Mouse (Mus musculus): ENCODE results near the gene Tm7sf2.
"Not testable (repeated sequence)": the region's sequence is repeated elsewhere in the genome, so short reads cannot be mapped to it uniquely, and the experiment has no call there.

Gene Tm7sf2

GRCm38 (mm10) chr19:6044102-6044501 lies 24.1 kb downstream of the Tm7sf2 start:
- not testable (repeated sequence) for DNase-seq (ENCODE audit: low spot score in 2 of 2)

DNA sequence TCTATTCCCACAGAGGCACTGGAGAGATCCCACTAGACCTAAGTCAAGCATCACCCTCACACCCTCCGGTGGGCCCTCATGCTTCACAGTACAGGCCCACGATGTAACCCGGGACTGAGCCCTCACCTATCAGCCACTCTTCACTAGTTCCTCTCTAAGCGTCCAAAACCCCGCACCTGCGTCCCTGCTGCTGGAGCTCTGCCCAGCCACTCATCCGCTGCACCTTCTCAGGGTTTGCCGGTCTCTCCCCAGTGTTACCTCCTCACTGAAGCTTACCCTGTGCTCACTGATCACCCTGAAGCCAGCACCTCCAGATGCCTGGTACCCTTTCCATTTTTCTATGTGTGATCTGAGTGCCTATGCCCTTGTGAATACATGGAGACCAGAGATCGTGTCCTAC lies 25.9 kb downstream of the Tm7sf2 start:
- DNase-seq (ENCODE audit: low spot score in 2 of 2): no peak

DNA sequence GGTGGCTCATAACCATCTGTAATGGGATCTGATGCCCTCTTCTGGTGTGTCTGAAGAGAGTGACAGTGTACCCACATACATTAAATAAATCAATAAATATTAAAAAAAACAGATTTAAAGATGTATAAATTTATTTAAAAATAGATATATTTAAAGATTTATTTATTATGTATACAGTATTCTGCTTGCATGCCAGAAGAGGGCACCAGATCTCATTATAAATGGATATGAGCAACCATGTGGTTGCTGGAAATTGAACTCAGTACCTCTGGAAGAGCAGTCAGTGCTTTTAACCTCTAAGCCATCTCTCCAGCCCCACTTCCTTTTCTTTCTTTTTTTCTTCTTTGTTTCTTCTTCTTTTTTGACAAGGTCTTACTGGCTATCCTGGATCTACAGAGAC lies 28.2 kb downstream of the Tm7sf2 start:
- no peak for DNase-seq (ENCODE audit: low spot score in 2 of 2)

- DNase-seq (ENCODE audit: low spot score in 2 of 2): no peak
These were observed 29.8 kb downstream of the Tm7sf2 start for GRCm38 (mm10) chr19:6038326-6038725.

- DNase-seq (ENCODE audit: low spot score in 2 of 2): no peak
These were observed 30.5 kb downstream of the Tm7sf2 start for GRCm38 (mm10) chr19:6037695-6038094.

GRCm38 (mm10) chr19:6035966-6036585 lies 32.1 kb downstream of the Tm7sf2 start:
- DNase-seq (ENCODE audit: low spot score in 2 of 2): no peak

- no peak for DNase-seq (ENCODE audit: low spot score in 2 of 2)
These were observed 37.5 kb downstream of the Tm7sf2 start for GRCm38 (mm10) chr19:6030520-6031280.

DNA sequence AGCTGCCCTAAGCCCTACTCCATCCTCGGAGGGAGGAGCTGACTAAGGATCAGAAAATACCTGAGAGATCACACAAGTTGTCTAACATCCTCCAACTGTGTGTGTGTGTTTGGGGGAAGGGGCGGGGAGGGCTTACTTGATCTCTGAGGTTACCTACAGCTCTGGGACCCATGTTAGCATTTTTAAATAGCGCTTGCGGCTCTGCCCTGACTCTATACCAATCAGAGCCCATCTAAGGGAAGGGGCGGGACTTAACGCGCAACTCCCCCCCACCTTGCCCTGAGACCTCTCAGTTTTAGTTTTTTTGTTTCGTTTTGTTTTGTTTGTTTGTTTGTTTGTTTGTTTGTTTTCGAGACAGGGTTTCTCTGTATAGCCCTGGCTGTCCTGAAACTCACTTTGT lies 38.7 kb downstream of the Tm7sf2 start:
- no peak for DNase-seq (ENCODE audit: low spot score in 2 of 2)

DNA sequence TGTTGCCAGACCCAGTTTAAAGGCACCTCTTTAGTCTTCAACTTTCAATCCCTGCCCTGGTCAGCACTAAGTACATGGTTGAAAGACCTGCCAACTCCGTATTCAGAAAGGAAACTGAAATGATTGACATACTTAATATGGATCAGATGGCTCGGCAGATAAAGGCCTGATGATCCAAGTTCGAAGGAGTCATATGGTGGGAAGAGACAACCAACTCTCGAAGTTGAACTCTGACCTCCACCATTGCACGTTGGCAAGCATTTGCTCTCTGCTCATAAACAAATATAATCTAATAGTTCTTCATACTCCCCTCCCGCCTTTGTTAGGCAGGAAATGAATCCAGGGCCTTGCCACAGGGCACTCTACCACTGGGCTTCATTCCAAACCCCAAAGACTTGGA lies 39.2 kb downstream of the Tm7sf2 start:
- no peak for DNase-seq (ENCODE audit: low spot score in 2 of 2)

DNA sequence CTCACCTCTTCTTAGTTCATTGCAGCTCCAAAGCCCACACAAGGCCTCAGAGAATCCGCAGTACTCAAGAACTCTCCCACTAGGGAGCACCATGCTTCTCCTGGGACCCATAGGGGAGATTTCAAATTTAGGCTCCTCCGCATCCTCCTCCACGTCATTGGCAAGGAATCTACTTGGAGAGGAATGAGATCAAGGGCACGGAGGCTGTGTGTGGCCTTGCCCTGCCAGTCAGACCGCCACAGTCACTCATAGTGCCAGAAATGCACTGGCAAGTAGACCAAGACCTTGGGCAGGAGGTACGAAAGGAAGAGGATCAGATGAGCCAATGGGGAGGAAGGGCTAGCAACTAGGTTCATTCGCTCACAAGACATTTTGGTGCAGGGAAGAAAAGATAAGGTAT lies 44.2 kb downstream of the Tm7sf2 start:
- no peak for DNase-seq (ENCODE audit: low spot score in 2 of 2)

DNA sequence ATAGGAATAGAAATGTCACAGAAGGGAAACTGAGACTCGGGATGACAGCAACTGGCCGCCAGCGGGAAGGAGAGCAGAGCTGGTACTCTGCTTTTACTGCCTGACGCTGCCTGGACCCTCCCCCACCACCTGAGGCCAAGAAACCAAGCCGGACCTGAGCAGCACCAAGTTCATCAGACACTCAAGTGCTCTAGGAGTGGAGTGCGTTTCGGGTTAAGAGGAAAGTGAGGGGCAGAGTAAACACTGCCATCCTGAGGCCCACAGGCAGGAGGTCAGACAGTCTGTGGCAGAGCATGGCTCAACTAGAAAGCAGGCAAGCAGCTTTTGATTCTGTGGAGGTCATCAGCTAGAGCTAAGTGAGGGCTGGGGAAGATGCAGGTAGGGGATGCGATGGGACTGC lies 45.1 kb downstream of the Tm7sf2 start:
- DNase-seq (ENCODE audit: low spot score in 2 of 2): no peak

DNA sequence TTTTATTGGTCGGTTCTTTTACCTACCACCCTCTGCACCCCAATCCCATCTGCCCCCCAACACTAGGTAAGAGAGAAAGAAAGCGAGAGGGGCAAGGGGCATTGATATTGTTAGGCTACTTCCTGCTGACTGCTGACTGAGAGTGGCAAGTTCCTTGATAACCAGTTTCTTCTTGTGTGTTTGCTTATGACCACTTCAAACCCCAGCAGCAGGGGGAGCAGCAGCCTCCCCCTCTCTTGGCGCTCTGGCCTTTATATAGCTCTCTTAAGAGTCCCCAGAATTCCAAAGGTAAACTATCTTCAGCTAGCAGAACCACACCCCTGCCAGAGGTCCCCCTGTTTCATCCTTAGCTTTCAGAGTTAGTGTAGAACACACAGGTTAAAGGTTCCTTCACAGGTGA lies 47.9 kb downstream of the Tm7sf2 start:
- no peak for DNase-seq (ENCODE audit: low spot score in 2 of 2)

- peak; percentile 85 to 93 for DNase-seq (ENCODE audit: low spot score in 2 of 2)
These were observed 49.8 kb downstream of the Tm7sf2 start for GRCm38 (mm10) chr19:6018142-6019089.

- no peak for DNase-seq (ENCODE audit: low spot score in 2 of 2)
These were observed 51.6 kb downstream of the Tm7sf2 start for GRCm38 (mm10) chr19:6016532-6016931.

DNA sequence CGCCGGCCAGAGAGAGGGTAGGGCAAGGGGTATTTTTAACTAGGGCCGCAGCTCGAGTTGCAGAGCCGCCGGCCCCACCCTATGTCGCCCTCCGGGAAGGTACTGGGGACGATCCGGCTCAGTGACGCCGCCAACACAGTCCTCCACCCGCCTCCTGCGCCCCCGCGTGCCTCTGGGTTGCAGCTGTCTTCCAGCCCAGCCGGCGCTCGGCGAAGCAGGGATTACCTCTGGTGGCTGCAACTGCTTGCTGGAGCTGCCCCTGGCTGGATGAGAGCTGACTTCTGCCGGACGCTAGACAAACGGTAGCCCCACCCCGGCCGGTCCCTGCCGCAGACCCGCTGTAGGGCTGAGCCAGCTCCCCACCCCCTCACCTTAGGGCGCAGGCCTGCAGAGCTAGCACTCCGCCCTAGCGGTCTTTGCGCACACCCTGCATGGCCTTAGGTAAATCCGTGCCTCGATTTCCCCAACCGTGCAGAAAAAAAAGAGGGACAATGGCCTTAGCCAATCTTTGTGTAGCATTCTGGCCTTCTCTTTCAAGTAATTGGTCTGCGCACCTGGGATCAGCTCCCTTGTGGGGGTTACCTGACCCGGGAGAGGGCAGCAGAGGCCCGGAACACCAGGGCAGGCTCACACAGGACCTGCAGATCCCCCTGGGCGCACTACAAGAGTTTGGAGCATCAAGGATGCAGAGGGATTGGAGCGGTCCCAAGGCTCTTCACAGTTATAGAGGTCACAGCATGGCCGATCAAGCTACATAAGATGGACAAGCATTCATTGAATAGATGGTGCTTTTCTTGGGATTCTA lies 52.5 kb downstream of the Tm7sf2 start, which contains the start of gene Capn1:
Gene Capn1, minus strand, starts transcription at position 387 of the 805 bp plus-strand sequence.
- peak; percentile 56 for DNase-seq (ENCODE audit: low spot score in 2 of 2)

GRCm38 (mm10) chr19:6014991-6015510 lies 53.1 kb downstream of the Tm7sf2 start:
- peak; percentile 47 for DNase-seq (ENCODE audit: low spot score in 2 of 2)

GRCm38 (mm10) chr19:6013691-6014090 lies 54.5 kb downstream of the Tm7sf2 start:
- DNase-seq (ENCODE audit: low spot score in 2 of 2): no peak
